Mouse (Mus musculus): ENCODE data around the gene Ap1g1.

DNA sequence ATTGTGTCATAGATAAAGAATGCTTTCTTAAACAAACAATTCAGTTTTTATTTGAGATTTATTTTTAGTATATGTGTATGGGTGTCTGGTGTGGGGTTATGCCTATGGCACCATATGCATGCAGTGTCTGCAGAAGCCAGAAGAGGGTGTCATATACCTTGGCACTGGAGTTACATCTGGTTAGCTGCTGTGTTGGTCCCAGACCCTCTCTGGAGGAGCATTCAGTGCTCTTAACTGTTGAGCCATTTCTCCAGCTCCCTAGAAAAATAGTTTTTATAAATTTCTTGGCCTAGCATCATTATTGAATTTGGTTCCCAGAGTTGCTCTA lies 29.7 kb downstream of the Ap1g1 start:
- 0 out of 2 replicates have a peak, but pooled peaks have one; percentile 17 for TF ChIP-seq CTCF (conservative IDR thresholded peaks at IDR 0.05; ENCODE audit: insufficient read depth, insufficient read length, low read depth, low read length)
- no peak for TF ChIP-seq POLR2A (IDR thresholded peaks at IDR 0.05; ENCODE audit: low read depth, low read length)

Data from kidney, adult 2 months (tissue).